Mouse (Mus musculus) gonadal fat pad, adult 2 months (tissue): ENCODE data around the gene Gga1. TPM values are rescaled to one million over a fixed set of nuclear protein-coding genes. Genes with fewer than 3 reads are reported as not detected.
"Not testable (repeated sequence)": the region's sequence is repeated elsewhere in the genome, so short reads cannot be mapped to it uniquely, and the experiment has no call there.

Experiments
- DNase-seq: peaks from one replicate; pipeline ENCODE4 v3.0.0-alpha.2; 2012; ENCODE audit warnings: low read depth
- polyA plus RNA-seq: library from polyadenylated mRNA; depleted of rRNA; stranded (reverse); fragments of >200 nt; gene quantifications from 2 replicates; pipeline ENCODE4 v1.2.3, GENCODE M21; 2012

The Gga1 gene
- polyA plus RNA-seq, 1 experiment, result 69.0 TPM

DNA sequence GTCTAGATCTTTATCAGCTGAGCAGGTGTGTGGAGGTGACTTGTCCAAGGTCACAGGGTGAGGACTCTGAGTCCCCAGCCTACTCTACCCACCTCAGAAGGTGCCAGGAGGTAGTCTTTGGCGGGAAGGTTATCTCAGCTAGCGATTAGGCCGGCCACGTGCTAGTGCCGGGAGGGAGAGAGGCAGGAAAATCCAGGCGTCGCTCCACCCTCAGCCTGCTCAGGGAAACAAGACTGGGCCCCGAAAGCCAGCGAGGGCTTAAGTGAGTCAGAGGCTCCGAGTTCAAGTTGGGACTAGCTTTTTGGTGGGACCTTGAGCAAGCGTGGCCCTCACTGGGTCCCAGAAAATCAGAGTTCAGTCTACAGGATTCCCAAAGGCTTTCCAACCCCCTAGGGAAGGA, 31.7 kb upstream of the Gga1 start:
- DNase-seq, result no peak

DNA sequence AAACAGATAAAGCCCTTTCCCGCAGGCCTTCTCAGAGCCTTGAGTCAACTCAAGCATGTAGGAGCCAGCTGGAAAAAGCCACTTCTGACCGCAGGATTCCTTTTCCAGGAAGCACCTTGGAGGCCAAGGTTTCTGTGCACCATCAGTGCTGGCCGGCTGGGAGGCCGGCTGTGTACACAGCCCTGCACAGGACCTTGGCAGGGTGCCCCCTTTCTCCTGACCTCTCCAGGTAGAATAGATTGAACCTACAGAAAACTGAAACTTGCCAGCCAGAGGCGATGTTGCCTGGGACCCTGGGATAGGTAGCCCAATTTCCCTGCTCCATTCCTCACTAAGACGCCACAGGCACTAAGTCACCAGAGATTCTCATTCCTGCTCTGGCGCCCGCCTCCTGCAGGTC, 31.1 kb upstream of the Gga1 start:
- no peak for DNase-seq

DNA sequence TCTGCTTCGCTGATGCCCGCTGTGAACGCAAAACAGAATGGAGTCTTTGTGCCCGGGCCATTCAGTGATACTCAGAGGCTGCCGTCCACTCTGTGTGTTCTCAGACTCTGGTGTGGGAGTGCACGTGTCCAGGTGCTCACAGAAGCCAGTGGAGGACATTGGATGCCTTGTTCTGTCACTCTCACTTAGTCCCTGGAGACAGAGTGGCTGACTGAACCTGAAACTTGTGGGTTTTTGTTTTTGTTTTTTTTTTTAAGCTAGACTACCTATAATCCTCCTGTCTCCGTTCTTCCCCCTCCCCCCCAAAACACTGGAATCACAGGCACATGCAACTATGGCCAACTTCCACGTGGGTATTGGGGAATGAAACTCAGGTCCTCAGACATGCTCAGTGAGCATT, 30.6 kb upstream of the Gga1 start:
- no peak for DNase-seq

DNA sequence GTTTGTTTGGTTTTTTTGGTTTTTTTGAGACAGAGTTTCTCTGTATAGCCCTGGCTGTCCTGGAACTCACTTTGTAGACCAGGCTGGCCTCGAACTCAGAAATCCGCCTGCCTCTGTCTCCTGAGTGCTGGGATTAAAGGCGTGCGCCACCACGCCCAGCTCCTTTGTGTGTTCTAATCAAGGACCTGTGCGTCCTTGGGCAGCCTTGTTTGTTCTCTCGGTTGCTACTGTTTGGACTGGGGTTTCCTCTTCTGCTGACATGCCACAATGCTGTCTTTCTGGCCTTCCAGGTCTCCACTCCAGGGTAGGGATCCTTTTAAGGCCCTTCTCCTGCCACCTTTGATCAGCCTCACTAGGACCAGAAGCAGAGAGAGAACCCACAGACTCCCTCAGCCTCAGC, 30.2 kb upstream of the Gga1 start:
- DNase-seq, result not testable (repeated sequence)

DNA sequence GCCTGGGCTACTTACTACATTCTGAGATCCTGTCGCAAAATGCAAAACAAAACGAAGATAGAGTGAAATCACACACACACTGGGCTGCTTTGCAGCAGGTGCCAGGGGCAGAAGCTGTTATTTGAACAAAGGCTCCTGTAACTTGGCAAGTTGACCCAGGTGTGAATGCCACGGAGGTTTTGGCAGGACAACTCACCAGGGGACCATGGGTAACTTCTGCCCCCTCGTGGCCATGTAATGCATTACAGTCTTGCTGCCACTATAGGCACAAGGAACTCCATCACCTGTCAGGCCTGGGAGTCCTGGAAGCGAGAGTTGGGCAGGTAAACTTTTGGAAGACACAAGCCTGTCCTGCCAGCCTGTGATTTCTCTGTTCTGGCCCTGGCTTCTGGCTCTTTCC, 28.5 kb upstream of the Gga1 start:
- DNase-seq, result no peak

DNA sequence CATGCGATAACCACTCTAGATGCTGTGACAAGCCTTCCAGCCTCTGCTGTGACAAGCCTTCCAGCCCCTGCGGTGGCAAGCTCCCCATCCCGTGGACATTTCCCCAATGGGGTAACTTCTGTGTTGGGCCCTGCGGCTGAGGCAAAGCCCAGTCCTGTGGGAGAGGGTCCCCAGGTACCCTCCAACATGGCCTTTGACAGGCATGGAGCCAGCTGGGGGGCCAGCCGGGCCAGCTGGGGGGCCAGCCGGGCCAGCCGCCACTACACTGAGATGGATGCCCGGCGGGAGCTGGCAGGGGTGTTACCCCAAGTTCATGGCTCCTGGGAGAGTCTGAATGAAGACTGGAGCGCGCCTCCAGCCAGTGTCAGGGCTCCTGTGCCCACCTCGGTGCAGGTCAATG, 27.5 kb upstream of the Gga1 start:
- no peak for DNase-seq

DNA sequence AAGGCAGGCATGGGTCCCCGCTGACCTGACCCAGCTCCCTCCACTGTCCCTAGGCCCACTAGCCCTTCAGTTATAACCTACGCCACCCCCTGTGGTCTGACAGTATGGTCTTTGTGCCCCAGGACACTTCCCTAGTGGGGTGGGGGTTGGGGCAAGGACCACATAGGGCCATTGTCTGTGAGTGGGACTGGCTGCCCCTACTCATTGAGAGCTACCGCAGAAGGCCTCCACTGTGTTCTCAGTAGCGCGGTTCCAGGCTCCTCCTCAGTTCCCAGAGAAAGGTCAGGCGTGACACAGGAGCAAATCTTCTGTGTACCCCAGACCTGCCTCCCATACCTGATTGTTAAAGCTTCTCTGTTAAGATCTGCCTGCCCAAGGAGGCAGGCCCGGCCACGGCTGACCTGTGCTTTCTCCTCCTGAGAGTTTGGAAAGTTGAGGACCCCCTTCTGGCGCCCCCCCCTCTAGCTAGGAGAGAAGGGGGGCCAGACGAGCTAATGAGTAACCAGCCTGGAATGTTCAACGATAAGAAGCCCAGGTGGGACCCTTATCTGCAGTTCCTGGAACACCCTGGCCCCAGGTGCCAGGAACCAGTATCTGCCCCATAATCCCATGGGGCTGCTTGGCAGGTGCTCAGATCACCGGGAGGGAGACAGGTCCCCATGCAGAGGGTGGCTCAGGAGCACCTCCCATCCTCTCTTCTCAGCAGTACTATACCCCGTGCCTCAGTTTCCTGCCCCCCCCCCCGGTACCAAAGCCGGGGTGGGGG, 26.7 kb upstream of the Gga1 start:
- DNase-seq, result no peak

DNA sequence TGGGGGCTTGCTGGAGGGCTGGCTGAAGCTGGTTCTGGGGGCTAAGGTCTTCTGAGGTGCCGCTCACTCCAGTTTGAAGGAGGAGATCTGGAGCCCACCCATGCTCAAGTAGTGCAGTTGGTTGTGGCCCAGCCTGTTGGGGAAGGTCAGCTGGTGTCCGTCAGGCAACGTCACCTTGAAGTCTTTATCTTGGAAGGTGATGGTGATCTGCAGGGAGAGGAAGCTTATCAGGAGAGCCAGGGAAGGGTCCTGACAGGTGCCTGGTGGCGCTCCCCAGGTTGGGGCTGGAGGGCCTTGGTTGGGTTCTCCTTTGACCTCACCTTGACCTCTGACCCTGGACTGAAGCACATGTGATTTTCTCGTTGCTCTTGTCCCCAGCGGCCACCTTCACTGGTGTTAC, 26.0 kb upstream of the Gga1 start:
- DNase-seq, result no peak

DNA sequence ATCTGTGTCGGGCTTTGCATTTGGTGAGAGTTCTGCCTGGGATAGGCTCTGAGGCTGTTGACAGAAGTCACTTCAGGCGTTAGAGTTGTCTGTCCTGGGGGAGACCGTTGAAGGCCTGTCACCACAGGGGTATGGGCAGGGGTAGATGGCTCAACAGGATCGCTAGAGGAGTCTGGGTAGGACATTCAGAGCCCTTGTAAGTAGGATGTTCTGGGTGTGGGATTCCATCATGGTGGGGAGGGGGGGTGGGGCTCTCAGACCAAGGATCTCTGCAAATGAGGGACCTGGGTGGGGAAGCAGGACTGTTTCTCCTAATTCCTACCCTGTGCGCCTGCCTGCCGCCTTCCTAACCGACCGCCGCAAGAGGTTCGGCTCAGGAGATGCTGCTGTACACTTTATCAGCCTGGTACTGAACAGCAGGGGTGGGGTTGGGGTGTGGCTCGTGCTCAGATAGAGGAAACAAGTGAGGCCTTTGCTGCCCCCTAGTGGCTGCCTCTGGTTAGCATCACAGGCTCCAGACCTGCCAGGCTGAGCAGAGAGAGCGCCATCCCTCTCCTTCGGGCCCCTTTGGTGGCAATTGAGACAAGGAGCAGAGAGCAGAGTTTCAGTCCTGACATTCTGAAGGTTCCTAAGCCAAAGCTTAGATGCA, 25.4 kb upstream of the Gga1 start:
- DNase-seq, result no peak

DNA sequence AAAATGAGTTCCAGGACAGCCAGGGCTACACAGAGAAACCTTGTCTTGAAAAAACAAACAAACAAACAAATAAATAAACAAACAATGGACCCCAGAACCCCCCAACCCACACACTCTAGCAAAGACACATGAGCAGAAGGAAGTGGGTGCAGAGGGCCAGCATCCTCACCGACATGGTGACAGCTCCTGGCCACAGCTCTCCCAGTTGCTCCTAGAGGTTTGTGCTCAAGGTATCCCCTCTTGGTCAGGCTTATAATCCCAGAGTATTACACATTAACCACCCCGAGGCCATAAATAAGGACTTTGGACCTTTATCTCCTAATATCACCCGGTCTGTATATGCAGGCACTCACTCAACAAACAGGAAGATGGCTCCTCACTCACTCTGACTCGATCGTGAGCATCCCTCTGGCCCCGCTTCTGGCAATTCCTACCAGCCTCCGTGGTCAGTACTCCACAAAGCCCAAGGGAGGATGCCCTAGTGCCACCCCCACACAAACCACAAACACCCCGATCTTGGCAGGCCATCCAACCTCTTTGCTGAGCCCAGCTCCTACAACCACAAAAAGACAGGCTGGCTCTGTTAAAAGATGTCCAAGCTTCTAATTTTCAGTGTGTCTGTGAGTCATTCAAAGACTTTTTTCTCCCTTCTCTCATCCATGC, 21.6 kb upstream of the Gga1 start, which contains the start of gene Lgals2:
TSS of gene Lgals2 (minus strand) at position 227 of the 663 bp plus-strand sequence.
- no peak for DNase-seq

DNA sequence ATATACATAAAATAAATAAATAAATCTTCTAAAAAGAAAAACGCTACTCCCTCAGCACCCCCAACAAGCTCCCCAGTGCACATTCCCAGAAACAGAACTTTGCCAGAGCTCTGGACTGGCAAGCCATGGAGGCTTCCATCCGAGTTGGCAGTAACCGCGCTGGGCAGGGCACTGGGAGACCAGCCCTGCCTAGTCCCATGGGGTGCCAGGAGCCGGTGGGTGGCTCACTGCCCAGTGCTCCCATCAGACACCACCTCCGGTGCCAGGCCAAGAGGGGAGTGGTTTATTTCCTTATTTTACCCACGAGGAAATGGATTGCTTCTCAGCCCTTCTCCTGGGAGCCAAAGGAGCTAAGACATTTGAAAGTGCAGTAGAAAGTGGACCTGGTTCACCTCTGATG, 20.0 kb upstream of the Gga1 start:
- DNase-seq, result no peak

DNA sequence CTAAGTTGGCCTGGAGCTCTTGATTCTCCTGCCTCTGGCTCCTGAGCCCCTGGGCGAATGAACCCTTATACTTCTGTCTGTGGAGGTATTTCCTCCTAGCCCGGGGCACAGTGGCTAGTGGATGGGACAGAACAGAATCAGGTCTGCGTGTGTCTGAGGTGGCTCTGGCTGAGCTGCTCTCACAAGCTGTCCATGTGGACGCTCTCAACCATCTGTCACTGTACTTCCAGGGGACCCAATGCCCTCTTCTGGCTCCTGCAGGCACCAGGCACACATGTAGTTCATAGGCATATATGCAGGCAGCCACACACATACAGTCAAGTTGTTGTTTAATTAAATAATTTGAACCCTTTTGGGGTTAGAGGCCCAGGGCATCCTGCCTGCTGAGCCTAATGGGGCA, 17.7 kb upstream of the Gga1 start:
- no peak for DNase-seq

DNA sequence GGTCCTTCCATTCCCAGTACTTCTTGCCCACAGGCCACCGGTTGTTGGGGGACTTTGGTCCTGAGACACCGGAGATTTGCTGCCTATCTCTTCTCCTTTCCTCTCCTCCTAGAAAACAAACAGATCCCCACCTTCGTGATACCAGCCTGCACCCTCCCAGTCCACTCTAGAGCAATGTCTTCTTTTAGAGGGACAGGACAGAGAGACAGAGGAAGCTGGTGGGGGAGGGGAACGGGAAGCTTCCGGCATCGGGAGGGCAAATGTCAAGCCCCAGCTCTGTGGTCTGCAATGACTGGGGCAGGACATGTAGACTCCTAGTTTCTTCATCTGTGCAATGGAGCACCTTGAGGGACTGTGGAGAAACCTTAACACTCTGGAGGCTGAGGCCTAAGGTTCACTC, 17.3 kb upstream of the Gga1 start:
- no peak for DNase-seq

DNA sequence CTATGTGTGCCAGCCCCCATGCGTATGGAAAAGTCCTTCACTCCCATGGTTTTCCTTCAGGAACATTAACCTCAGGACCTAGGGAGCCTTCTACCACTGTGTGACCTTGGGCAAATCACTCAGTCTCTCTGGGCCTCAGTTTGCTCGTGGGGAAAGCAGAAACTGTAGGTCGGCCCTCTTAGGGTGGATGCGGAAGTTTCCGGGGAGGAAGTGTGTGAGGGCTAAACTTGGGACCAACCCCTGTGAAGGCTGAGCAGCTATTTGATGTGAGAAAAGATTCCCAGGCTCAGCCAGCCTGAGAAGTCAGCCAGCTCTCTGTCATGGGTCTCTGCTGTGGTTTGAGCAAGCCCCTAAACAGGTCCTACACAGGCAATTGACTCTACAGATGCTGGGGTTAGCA, 14.7 kb upstream of the Gga1 start:
- DNase-seq, result no peak

DNA sequence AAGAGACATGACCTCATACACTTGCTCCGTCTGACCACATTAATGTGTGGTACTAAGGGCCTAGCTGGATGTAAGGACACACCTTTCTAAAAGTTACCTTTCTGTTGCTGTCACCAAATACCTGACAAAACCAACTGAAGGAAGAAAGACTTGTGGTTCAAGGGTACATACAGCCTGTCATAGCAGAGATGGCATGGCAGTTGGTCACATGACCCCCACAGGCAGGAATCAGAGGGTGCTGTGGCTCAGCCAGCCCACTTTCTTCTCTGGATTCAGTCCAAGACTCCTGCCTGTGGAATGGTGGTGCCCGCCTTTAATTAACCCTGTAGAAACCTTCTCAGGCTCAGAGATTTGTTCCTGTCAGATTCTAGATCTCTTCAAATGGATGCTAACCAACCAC, 13.8 kb upstream of the Gga1 start:
- DNase-seq, result no peak

DNA sequence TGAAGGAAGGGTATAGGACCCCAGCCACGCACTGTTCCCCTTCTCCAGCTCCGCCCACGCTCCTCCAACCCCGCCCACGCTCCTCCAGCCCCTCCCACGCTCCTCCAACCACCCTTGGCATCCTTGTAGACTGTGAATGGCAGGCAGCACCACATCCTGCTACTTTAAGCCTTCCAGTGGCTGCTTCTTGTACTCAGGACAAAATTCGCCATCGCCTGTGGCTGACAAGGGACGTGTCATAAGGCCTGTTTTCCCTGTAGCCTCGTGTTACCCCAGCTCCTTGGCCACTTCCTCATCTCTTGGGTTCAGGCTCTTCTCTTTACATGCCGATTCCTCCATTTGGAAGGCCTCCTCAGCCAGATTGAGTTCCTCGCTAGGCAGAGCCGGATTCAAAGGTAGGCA, 13.1 kb upstream of the Gga1 start:
- DNase-seq, result no peak

DNA sequence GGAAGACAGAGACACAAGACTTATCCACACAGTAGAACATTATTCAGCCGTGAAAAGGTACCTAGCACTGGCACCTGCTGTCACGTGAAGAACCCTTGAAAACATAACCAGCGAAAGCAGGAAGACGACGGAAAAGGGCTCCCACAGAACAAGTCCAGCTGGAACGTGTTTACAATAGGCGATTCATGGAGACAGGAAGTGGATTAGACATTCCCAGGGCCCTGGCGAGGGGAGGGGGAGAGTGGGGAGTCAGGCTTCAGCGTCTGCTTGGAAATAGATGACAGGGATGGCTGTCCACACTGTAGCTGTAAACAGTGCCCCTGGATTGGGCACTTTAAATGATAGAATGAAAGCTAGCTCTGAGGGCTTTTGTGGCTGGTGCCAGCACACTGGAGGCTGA, 8.6 kb upstream of the Gga1 start:
- no peak for DNase-seq

DNA sequence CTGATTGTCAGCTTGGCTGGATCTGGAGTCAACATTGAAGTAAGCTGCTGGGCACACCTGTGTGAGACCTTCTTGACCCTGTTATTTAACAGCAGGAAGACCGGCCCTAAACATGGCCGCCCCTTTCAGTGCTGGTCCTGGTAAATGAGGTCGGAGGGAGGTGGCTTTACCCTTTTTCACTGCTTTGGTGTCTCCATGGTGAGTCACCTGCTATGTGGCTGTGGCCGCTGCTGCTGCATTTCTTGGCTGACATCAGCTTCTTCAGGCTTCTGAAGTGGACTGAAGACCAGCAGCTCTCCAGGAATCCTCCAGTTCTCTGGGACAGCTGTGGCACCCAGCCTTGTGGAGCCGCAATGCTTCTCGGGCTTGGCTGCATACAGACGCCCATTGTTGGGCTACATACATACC, 8.2 kb upstream of the Gga1 start:
- DNase-seq, result no peak

DNA sequence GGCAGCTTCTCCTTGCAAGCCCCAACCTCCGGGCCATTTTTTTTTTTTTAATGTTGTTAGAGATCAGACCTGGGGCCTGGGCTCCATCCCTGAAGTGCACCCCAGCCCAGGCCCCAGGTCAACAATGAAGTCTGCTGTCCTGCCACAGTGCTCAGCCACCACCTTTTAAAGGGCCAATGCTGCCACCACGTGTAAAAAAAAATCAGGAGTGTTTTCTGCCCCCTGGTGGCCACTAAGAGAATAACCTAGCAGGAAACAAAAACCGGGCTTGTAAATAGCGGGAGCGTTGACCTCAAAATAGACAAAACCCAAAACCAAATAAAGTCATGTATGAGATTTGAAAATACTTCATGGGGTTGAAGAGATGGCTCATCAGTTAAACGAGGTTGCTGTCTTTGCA, 7.2 kb upstream of the Gga1 start:
- DNase-seq, result no peak

DNA sequence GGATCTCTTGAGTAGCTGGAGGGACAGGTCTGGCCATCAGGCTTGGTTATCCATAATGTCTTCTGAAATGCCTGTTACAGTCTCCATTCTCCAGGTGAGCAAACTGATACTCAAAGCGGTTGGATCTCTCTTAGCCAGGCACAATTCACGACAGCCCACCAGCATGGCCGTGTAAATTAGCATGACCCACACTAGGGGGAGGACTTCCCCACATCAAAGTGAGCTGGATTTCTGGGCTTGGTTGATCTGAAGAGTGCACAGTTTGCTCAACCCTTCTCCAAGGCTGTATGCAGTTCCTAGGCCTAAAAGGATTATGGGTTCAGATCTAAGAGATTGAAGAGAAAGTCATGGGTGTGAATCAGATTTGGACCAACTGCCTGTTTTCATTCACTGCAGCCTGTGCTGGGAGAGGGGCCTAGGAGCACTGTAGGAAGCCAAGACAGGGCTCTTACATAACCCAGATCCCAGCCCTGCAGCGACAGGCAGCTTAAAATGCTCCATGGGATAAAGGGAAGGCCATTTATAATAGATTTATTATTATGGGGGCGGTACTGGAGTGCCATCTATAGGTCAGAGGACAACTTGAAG, 4.9 kb upstream of the Gga1 start:
- peak; percentile 92 for DNase-seq

DNA sequence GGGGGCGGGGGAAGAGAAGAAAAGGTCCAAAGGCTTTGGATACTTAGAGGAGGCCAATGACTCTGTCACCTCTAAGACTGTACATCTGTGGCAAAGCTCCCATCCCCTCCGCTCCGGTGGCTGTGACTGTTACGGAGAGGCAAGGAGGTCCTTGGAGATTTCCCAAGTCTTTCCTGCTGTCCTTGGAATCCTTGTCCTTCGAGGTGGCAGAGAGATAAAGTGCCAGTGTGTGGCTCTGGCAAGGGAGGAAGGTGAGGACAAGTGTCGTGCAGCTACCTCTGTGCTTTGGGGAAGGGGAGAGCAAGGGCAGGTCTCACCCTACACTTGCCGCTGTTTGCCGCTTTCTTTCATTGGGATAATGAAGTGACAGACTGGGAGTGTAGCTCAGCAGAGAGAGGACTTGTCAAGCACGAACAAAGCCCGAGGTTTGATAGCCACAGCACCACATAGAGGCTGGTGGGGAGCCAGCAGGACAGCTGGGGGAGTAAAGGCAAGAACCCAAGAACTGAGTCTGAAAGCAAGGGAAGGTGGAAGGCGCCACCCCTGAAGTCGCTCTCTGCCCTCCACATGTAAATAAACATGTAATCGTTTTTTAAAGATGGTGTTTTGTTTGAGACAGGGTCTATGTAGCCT, 3.1 kb upstream of the Gga1 start:
- DNase-seq, result no peak

DNA sequence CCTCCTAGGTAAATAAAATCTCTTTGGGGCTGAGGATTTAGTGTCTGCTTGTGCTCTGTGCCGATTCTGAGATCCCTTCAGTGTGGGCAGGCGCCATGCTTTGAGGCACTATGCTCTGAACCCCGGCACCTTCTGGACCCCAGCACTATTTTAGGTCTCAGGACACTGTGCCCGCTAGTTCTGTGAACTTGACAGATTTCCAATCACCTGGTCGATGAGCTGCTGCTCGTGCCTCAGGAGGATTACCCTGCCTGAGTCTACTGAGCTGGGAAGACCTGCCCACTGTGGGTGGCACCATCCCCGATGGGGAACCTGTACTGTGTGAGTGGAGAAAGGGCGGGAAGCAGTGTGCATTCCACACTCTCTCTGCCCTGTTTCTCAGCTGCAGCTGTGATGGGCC, 2.0 kb upstream of the Gga1 start:
- DNase-seq, result no peak
